Mouse (Mus musculus) embryonic facial prominence, embryonic 14.5 days (tissue): Measurements from ENCODE around the gene Gtpbp2. TPM values are rescaled to one million over a fixed set of nuclear protein-coding genes. Genes with fewer than 3 reads are reported as not detected.
A peak's percentile ranks its signal among the peaks of the same experiment; 100 is the strongest.

Source experiments
- ATAC-seq: fragments of 200-750 bp; cut with Nextera tagmentation; 2 replicates; pipeline ENCODE4 v1.8.0; 2017; ENCODE audit warnings: low read depth, moderate number of reproducible peaks, moderate TSS enrichment
- DNase-seq: peaks from one replicate; pipeline ENCODE4 v3.0.0-alpha.2; 2015; ENCODE audit warnings: low spot score
- H3K27ac ChIP-seq: fragments of 300-500 bp; sonication (generic); replicated peaks from 2 replicates; pipeline ENCODE4 v1.5.1; 2014; ENCODE audit warnings: low read depth, mild to moderate bottlenecking, low read length, moderate library complexity
- H3K27me3 ChIP-seq: fragments of 300-500 bp; sonication (generic); replicated peaks from 2 replicates; pipeline ENCODE4 v1.6.1; 2014; ENCODE audit warnings: low read length; ENCODE audit not compliant: control insufficient read depth, insufficient read depth
- H3K36me3 ChIP-seq: fragments of 300-500 bp; sonication (generic); 2 replicates; pipeline ENCODE4 v1.6.1; 2014; ENCODE audit warnings: low read length, mixed read lengths; ENCODE audit not compliant: control insufficient read depth, insufficient read depth
- H3K4me1 ChIP-seq: fragments of 300-500 bp; sonication (generic); 2 replicates; pipeline ENCODE4 v1.6.1; 2014; ENCODE audit warnings: antibody characterized with exemption, low read length; ENCODE audit not compliant: control insufficient read depth, insufficient read depth
- H3K4me2 ChIP-seq: fragments of 300-500 bp; sonication (generic); 2 replicates; pipeline ENCODE4 v1.6.1; 2014; ENCODE audit warnings: low read depth, mild to moderate bottlenecking, low read length, moderate library complexity, mixed read lengths
- H3K4me3 ChIP-seq: fragments of 300-500 bp; sonication (generic); 2 replicates; pipeline ENCODE4 v1.5.1; 2014; ENCODE audit warnings: low read depth, mild to moderate bottlenecking, low read length
- H3K9ac ChIP-seq: fragments of 300-500 bp; sonication (generic); 2 replicates; pipeline ENCODE4 v1.6.1; 2014; ENCODE audit warnings: low read depth, mild to moderate bottlenecking, low read length, moderate library complexity, mixed read lengths
- H3K9me3 ChIP-seq: fragments of 300-500 bp; sonication (generic); 2 replicates; pipeline ENCODE4 v1.6.1; 2016; ENCODE audit warnings: low read length; ENCODE audit not compliant: control insufficient read depth
- WGBS: fragments of 180-500 bp; shearing (Covaris S2); extraction: QIAGEN DNeasy Blood & Tissue Kit; methylation state at CpG from one replicate; pipeline ENCODE4 v1.1.7; 2014; 5-methylcytosine and 5-hydroxymethylcytosine counted together
- polyA plus RNA-seq: library from polyadenylated mRNA; unstranded; fragments of >200 nt; fragmentation: Nextera tagmentation; extraction: Ambion mirVana; gene quantifications from 2 replicates; pipeline ENCODE4 v1.2.1, GENCODE M21; 2014

Gene Gtpbp2
- polyA plus RNA-seq, 1 experiment from 2014 or later = 27.1 TPM

- ATAC-seq = no peak
- DNase-seq = no peak
- no peak overlapping the region for H3K4me3 ChIP-seq
- H3K27ac ChIP-seq = no peak overlapping the region
- 92% methylated on average over 4 of the region's 4 CpGs for WGBS
- H3K9ac ChIP-seq = no peak overlapping the region
- H3K27me3 ChIP-seq = no peaks in the 10 kb centered on the region
- no peak overlapping the region for H3K4me2 ChIP-seq
- H3K36me3 ChIP-seq = peaks cover 79% of the 10 kb centered on the region
- H3K9me3 ChIP-seq = no peaks in the 10 kb centered on the region
- H3K4me1 ChIP-seq = 0 out of 2 replicates have a peak, but pooled peaks cover 2% of the 10 kb centered on the region
Observed at GRCm38 (mm10) chr17:46123285-46123684, 37.5 kb upstream of the Gtpbp2 start.

GRCm38 (mm10) chr17:46123953-46124700 is 36.7 kb upstream of the Gtpbp2 start:
- DNase-seq = no peak
- no peaks in the 10 kb centered on the region for H3K9me3 ChIP-seq

GRCm38 (mm10) chr17:46126608-46127007 is 34.2 kb upstream of the Gtpbp2 start:
- Histone ChIP-seq H3K9ac (no peak overlapping the region; the same call in 1 of the 2 replicates), H3K4me2 (no peak overlapping the region), H3K4me3 (no peak overlapping the region), H3K36me3 (peaks cover 75% of the 10 kb centered on the region), H3K4me1 (no peaks in the 10 kb centered on the region), H3K27me3 (no peaks in the 10 kb centered on the region), H3K9me3 (no peaks in the 10 kb centered on the region), H3K27ac (no peak overlapping the region)
- no peak for DNase-seq
- ATAC-seq = no peak
- 80% methylated on average over 6 of the region's 6 CpGs for WGBS

More at GRCm38 (mm10) chr17:46123953-46124700, 36.7 kb upstream of the Gtpbp2 start:
- H3K27me3 ChIP-seq = no peaks in the 10 kb centered on the region
- H3K4me3 ChIP-seq = no peak overlapping the region
- no peak for ATAC-seq
- H3K36me3 ChIP-seq = peaks cover 79% of the 10 kb centered on the region
- WGBS = 87% methylated on average over 12 of the region's 12 CpGs
- H3K4me2 ChIP-seq = no peak overlapping the region
- no peak overlapping the region for H3K27ac ChIP-seq
- no peak overlapping the region for H3K9ac ChIP-seq
- no peaks in the 10 kb centered on the region for H3K4me1 ChIP-seq

- no peaks in the 10 kb centered on the region for H3K4me1 ChIP-seq
- ATAC-seq = no peak
Observed at GRCm38 (mm10) chr17:46127814-46128493, 32.9 kb upstream of the Gtpbp2 start.

GRCm38 (mm10) chr17:46129741-46130498 is 30.9 kb upstream of the Gtpbp2 start:
- Histone ChIP-seq H3K4me3 (no peak overlapping the region), H3K36me3 (peaks cover 44% of the 10 kb centered on the region), H3K9ac (no peak overlapping the region), H3K4me2 (no peak overlapping the region), H3K27me3 (no peaks in the 10 kb centered on the region), H3K9me3 (no peaks in the 10 kb centered on the region), H3K27ac (no peak overlapping the region), H3K4me1 (no peaks in the 10 kb centered on the region)
- DNase-seq = peak; percentile 50
- ATAC-seq = peak; percentile 67
- WGBS = 79% methylated on average over 13 of the region's 13 CpGs

More at GRCm38 (mm10) chr17:46127814-46128493, 32.9 kb upstream of the Gtpbp2 start:
- no peaks in the 10 kb centered on the region for H3K9me3 ChIP-seq
- H3K4me2 ChIP-seq = no peak overlapping the region
- H3K27ac ChIP-seq = no peak overlapping the region
- no peak overlapping the region for H3K4me3 ChIP-seq
- no peak for DNase-seq
- H3K9ac ChIP-seq = no peak overlapping the region
- no peaks in the 10 kb centered on the region for H3K27me3 ChIP-seq
- peaks cover 64% of the 10 kb centered on the region for H3K36me3 ChIP-seq
- 68% methylated on average over 6 of the region's 6 CpGs for WGBS

- no peak overlapping the region for H3K4me3 ChIP-seq
- DNase-seq (peak; percentile 73), ATAC-seq (peak; percentile 31)
- H3K27ac ChIP-seq = no peak overlapping the region
- 18% methylated on average over 12 of the region's 12 CpGs for WGBS
- H3K4me2 ChIP-seq = no peak overlapping the region
- H3K9me3 ChIP-seq = no peaks in the 10 kb centered on the region
- no peaks in the 10 kb centered on the region for H3K27me3 ChIP-seq
- H3K4me1 ChIP-seq = no peaks in the 10 kb centered on the region
- H3K36me3 ChIP-seq = peaks cover 21% of the 10 kb centered on the region
- no peak overlapping the region for H3K9ac ChIP-seq
Observed at GRCm38 (mm10) chr17:46132058-46132718, 28.6 kb upstream of the Gtpbp2 start.

GRCm38 (mm10) chr17:46132862-46133261 is 28.0 kb upstream of the Gtpbp2 start:
- 80% methylated on average over 8 of the region's 8 CpGs for WGBS
- Histone ChIP-seq H3K4me1 (no peaks in the 10 kb centered on the region), H3K27ac (no peak overlapping the region), H3K36me3 (peaks cover 15% of the 10 kb centered on the region), H3K9ac (no peak overlapping the region), H3K9me3 (no peaks in the 10 kb centered on the region), H3K27me3 (no peaks in the 10 kb centered on the region), H3K4me2 (no peak overlapping the region), H3K4me3 (no peak overlapping the region)
- no peak for ATAC-seq
- no peak for DNase-seq

GRCm38 (mm10) chr17:46138563-46139236 is 22.1 kb upstream of the Gtpbp2 start:
- DNase-seq = no peak
- peaks cover 7% of the 10 kb centered on the region; the same call in 1 of the 2 replicates for H3K4me1 ChIP-seq
- H3K9ac ChIP-seq = no peak overlapping the region
- H3K27me3 ChIP-seq = no peaks in the 10 kb centered on the region
- no peak overlapping the region for H3K27ac ChIP-seq
- WGBS = 69% methylated on average over 8 of the region's 8 CpGs
- no peak overlapping the region for H3K4me3 ChIP-seq
- ATAC-seq = no peak
- no peaks in the 10 kb centered on the region for H3K9me3 ChIP-seq
- no peaks in the 10 kb centered on the region for H3K36me3 ChIP-seq
- H3K4me2 ChIP-seq = no peak overlapping the region
